Mouse (Mus musculus): ENCODE measurements at regions not wholly inside any gene's neighbourhood (a gene's known extent, or its start where the extent isn't known, plus 50 kb on each side); places are given as distances from the start of the nearest gene placed in this dataset.

GRCm38 (mm10) chr4:124446615-124447014 lies 164.0 kb downstream of the 3100002H09Rik start:
- DNase-seq (ENCODE audit: low spot score in 2 of 2) = peak in 1 of 2 experiments; percentile 26

- DNase-seq (ENCODE audit: low spot score in 2 of 2) = no peak
Observed at GRCm38 (mm10) chr4:124443613-124444108, 166.9 kb downstream of the 3100002H09Rik start.

- no peak for DNase-seq (ENCODE audit: low spot score in 2 of 2)
Observed at GRCm38 (mm10) chr4:124443130-124443503, 167.5 kb downstream of the 3100002H09Rik start.

GRCm38 (mm10) chr4:124442491-124443129 lies 168.0 kb downstream of the 3100002H09Rik start:
- no peak for DNase-seq (ENCODE audit: low spot score in 2 of 2)

GRCm38 (mm10) chr4:124441737-124442487 lies 168.7 kb downstream of the 3100002H09Rik start:
- no peak for DNase-seq (ENCODE audit: low spot score in 2 of 2)

- DNase-seq (ENCODE audit: low spot score in 2 of 2) = no peak
Observed at GRCm38 (mm10) chr4:124435040-124435434, 175.6 kb downstream of the 3100002H09Rik start.

GRCm38 (mm10) chr4:124434059-124435039 lies 176.3 kb downstream of the 3100002H09Rik start:
- no peak for DNase-seq (ENCODE audit: low spot score in 2 of 2)

- no peak for DNase-seq (ENCODE audit: low spot score in 2 of 2)
Observed at GRCm38 (mm10) chr4:124433506-124433905, 177.1 kb downstream of the 3100002H09Rik start.

- no peak for DNase-seq (ENCODE audit: low spot score in 2 of 2)
Observed at GRCm38 (mm10) chr4:124431193-124431592, 179.4 kb downstream of the 3100002H09Rik start.

- DNase-seq (ENCODE audit: low spot score in 2 of 2) = no peak
Observed at GRCm38 (mm10) chr4:124428844-124429243, 181.8 kb downstream of the 3100002H09Rik start.

GRCm38 (mm10) chr4:124422406-124422805 lies 188.2 kb downstream of the 3100002H09Rik start:
- DNase-seq (ENCODE audit: low spot score in 2 of 2) = no peak

- DNase-seq (ENCODE audit: low spot score in 2 of 2) = no peak
Observed at GRCm38 (mm10) chr4:124418431-124418830, 192.2 kb downstream of the 3100002H09Rik start.

- DNase-seq (ENCODE audit: low spot score in 2 of 2) = no peak
Observed at GRCm38 (mm10) chr4:124417176-124417575, 193.4 kb downstream of the 3100002H09Rik start.

GRCm38 (mm10) chr4:124416266-124416665 lies 194.3 kb downstream of the 3100002H09Rik start:
- no peak for DNase-seq (ENCODE audit: low spot score in 2 of 2)

- no peak for DNase-seq (ENCODE audit: low spot score in 2 of 2)
Observed at GRCm38 (mm10) chr4:124414386-124414785, 196.2 kb downstream of the 3100002H09Rik start.

GRCm38 (mm10) chr4:124409279-124409678 lies 201.3 kb downstream of the 3100002H09Rik start:
- DNase-seq (ENCODE audit: low spot score in 2 of 2) = no peak

- no peak for DNase-seq (ENCODE audit: low spot score in 2 of 2)
Observed at GRCm38 (mm10) chr4:124402075-124402474, 208.5 kb downstream of the 3100002H09Rik start.

GRCm38 (mm10) chr4:124400741-124401140 lies 209.9 kb downstream of the 3100002H09Rik start:
- DNase-seq (ENCODE audit: low spot score in 2 of 2) = peak in 1 of 2 experiments; percentile 40

GRCm38 (mm10) chr4:124400136-124400675 lies 210.4 kb downstream of the 3100002H09Rik start:
- no peak for DNase-seq (ENCODE audit: low spot score in 2 of 2)

GRCm38 (mm10) chr4:124398354-124398753 lies 212.2 kb downstream of the 3100002H09Rik start:
- DNase-seq (ENCODE audit: low spot score in 2 of 2) = no peak

Measured in layer of hippocampus, postnatal 10 days (tissue).